Mouse (Mus musculus) bone marrow macrophage, adult 2 months (primary cell): Measurements from ENCODE around the gene Polr2a.

Source experiments
- CTCF ChIP-seq: IDR thresholded peaks from 2 replicates; pipeline ENCODE4 v1.5.1; 2012; ENCODE audit warnings: low read depth, mild to moderate bottlenecking, low read length, moderate library complexity
- POLR2A ChIP-seq: IDR thresholded peaks from 2 replicates; pipeline ENCODE4 v1.6.1; 2012; ENCODE audit warnings: mild to moderate bottlenecking, low read depth, low read length, borderline replicate concordance

GRCm38 (mm10) chr11:69784793-69785272 lies 26.4 kb upstream of the Polr2a start:
- no peak for TF ChIP-seq POLR2A
- TF ChIP-seq CTCF = no peak
